Mouse (Mus musculus) liver, adult 2 months (tissue): Measurements from ENCODE around the gene Ano6. TPM values are rescaled to one million over a fixed set of nuclear protein-coding genes. Genes with fewer than 3 reads are reported as not detected.

ENCODE experiments used
- DNase-seq: peaks from one replicate; pipeline ENCODE4 v3.0.0-alpha.2; 2011; ENCODE audit warnings: low read depth, low spot score; ENCODE audit errors: extremely low read depth
- H3K27ac ChIP-seq: fragments of 200-500 bp; replicated peaks from 2 replicates; pipeline ENCODE4 v1.5.1; 2012; ENCODE audit warnings: low read depth, mild to moderate bottlenecking, control low read depth, inconsistent platforms, low read length; ENCODE audit not compliant: insufficient read depth
- H3K27me3 ChIP-seq: fragments of 200-500 bp; 2 replicates; pipeline ENCODE4 v1.6.1; 2012; ENCODE audit warnings: mild to moderate bottlenecking, moderate library complexity, low read length, inconsistent platforms; ENCODE audit not compliant: control insufficient read depth, insufficient read depth
- H3K36me3 ChIP-seq: fragments of 200-500 bp; 2 replicates; pipeline ENCODE4 v1.6.1; 2012; ENCODE audit warnings: low read length, inconsistent platforms; ENCODE audit not compliant: control insufficient read depth, insufficient read depth
- H3K4me1 ChIP-seq: fragments of 200-500 bp; 2 replicates; pipeline ENCODE4 v1.6.1; 2011; ENCODE audit warnings: low read length; ENCODE audit not compliant: control insufficient read depth, insufficient read depth
- H3K4me3 ChIP-seq: fragments of 200-500 bp; 2 replicates; pipeline ENCODE4 v1.5.1; 2011; ENCODE audit warnings: low read depth, mild to moderate bottlenecking, control low read depth, low read length, moderate library complexity; ENCODE audit not compliant: insufficient read depth
- H3K79me2 ChIP-seq: fragments of 200-500 bp; 2 replicates; pipeline ENCODE4 v1.6.1; 2012; ENCODE audit warnings: inconsistent platforms, mild to moderate bottlenecking, low read length, moderate library complexity; ENCODE audit not compliant: control insufficient read depth, insufficient read depth
- H3K9ac ChIP-seq: fragments of 200-500 bp; 2 replicates; pipeline ENCODE4 v1.6.1; 2012; ENCODE audit warnings: low read depth, mild to moderate bottlenecking, control low read depth, inconsistent platforms, low read length
- CTCF ChIP-seq: fragments of 200-500 bp; IDR thresholded peaks from 2 replicates; pipeline ENCODE4 v1.5.1; 2011; ENCODE audit warnings: low read depth, low read length, control low read depth
- POLR2A ChIP-seq: fragments of 200-500 bp; IDR thresholded peaks from 2 replicates; pipeline ENCODE4 v1.6.1; 2011; ENCODE audit warnings: low read length, control low read depth; ENCODE audit not compliant: insufficient read depth; ENCODE audit errors: extremely low read depth
- WGBS: fragments of 180-500 bp; shearing (Covaris S2); methylation state at CpG from one replicate; pipeline ENCODE4 v1.1.7; 2018; 5-methylcytosine and 5-hydroxymethylcytosine counted together
- polyA plus RNA-seq: library from polyadenylated mRNA; depleted of rRNA; stranded (reverse); fragments of >200 nt; gene quantifications from 2 replicates; pipeline ENCODE4 v1.2.3, GENCODE M21; 2012
- total RNA-seq: library from RNA; depleted of rRNA; stranded (reverse); fragments of >200 nt; gene quantifications from 2 replicates; pipeline ENCODE4 v1.2.3, GENCODE M21; 2014

The Ano6 gene
- total and polyA plus RNA-seq, 2 experiments: 3.3 to 4.1 TPM

GRCm38 (mm10) chr15:95819249-95820035 is 28.8 kb downstream of the Ano6 start:
- no peaks in the 10 kb centered on the region for H3K4me1 ChIP-seq
- WGBS: 89% methylated on average over 8 of the region's 9 CpGs

DNA sequence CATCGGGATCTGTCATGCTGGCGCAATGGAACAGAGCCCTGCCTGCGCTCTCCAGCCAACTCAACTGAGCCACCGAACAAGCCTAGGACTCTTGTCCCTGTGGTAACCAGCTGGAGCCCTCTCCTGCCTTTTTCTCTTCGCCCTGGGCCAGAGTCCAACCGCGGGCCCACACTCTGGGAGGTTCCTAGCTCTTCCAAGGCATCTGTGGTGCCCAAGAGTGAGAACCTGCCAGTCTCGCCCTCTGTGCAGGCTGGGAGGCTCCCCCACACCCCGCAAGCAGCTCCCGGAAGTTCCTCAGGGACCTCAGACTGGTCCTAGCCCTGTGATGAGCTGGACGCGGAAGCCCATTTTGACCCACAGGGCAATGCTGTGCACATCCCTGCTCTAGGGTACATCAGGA is 29.5 kb downstream of the Ano6 start:
- Histone ChIP-seq H3K27ac (no peak overlapping the region), H3K27me3 (no peaks in the 10 kb centered on the region), H3K4me3 (no peak overlapping the region), H3K36me3 (no peaks in the 10 kb centered on the region), H3K9ac (no peak overlapping the region), H3K79me2 (no peaks in the 10 kb centered on the region; the same call in 1 of the 2 replicates), H3K4me1 (no peaks in the 10 kb centered on the region)
- TF ChIP-seq CTCF: no peak
- DNase-seq: no peak
- WGBS: 92% methylated on average over 12 of the region's 12 CpGs

More at GRCm38 (mm10) chr15:95819249-95820035, 28.8 kb downstream of the Ano6 start:
- TF ChIP-seq POLR2A (no peak), CTCF (no peak)
- H3K79me2 ChIP-seq: no peaks in the 10 kb centered on the region; the same call in 1 of the 2 replicates
- no peaks in the 10 kb centered on the region for H3K27me3 ChIP-seq
- no peak overlapping the region for H3K4me3 ChIP-seq
- no peak for DNase-seq
- H3K36me3 ChIP-seq: no peaks in the 10 kb centered on the region
- no peak overlapping the region for H3K9ac ChIP-seq
- H3K27ac ChIP-seq: no peak overlapping the region

GRCm38 (mm10) chr15:95820678-95821077 is 30.0 kb downstream of the Ano6 start:
- no peaks in the 10 kb centered on the region for H3K4me1 ChIP-seq
- H3K27ac ChIP-seq: no peak overlapping the region
- no peaks in the 10 kb centered on the region; the same call in 1 of the 2 replicates for H3K79me2 ChIP-seq
- H3K27me3 ChIP-seq: no peaks in the 10 kb centered on the region
- no peak overlapping the region for H3K9ac ChIP-seq
- 97% methylated on average over 9 of the region's 9 CpGs for WGBS
- H3K36me3 ChIP-seq: no peaks in the 10 kb centered on the region
- TF ChIP-seq CTCF (no peak), POLR2A (no peak)
- DNase-seq: no peak
- H3K4me3 ChIP-seq: no peak overlapping the region

GRCm38 (mm10) chr15:95822099-95822498 is 31.5 kb downstream of the Ano6 start:
- no peak overlapping the region for H3K27ac ChIP-seq
- TF ChIP-seq CTCF (no peak), POLR2A (no peak)
- DNase-seq: no peak
- H3K27me3 ChIP-seq: no peaks in the 10 kb centered on the region
- H3K9ac ChIP-seq: no peak overlapping the region
- no peaks in the 10 kb centered on the region for H3K4me1 ChIP-seq
- H3K4me3 ChIP-seq: no peak overlapping the region
- WGBS: 93% methylated on average over 9 of the region's 9 CpGs
- no peaks in the 10 kb centered on the region for H3K36me3 ChIP-seq
- H3K79me2 ChIP-seq: no peaks in the 10 kb centered on the region; the same call in 1 of the 2 replicates

GRCm38 (mm10) chr15:95823383-95824306 is 33.0 kb downstream of the Ano6 start:
- Histone ChIP-seq H3K9ac (no peak overlapping the region), H3K79me2 (no peaks in the 10 kb centered on the region; the same call in 1 of the 2 replicates), H3K27me3 (no peaks in the 10 kb centered on the region), H3K36me3 (no peaks in the 10 kb centered on the region), H3K27ac (no peak overlapping the region), H3K4me1 (no peaks in the 10 kb centered on the region), H3K4me3 (no peak overlapping the region)
- TF ChIP-seq POLR2A (no peak), CTCF (no peak)
- DNase-seq: no peak
- 88% methylated on average over 13 of the region's 13 CpGs for WGBS
